Mouse (Mus musculus) neural tube, embryonic 13.5 days (tissue): Measurements from ENCODE around the gene Vps72. TPM values are rescaled to one million over a fixed set of nuclear protein-coding genes. Genes with fewer than 3 reads are reported as not detected.

Experiments
- microRNA-seq: library from miRNA; unstranded; fragments of <30 nt; microRNA quantifications from one replicate; pipeline ENCODE4, GENCODE M21; 2016
- polyA plus RNA-seq: library from polyadenylated mRNA; unstranded; fragments of >200 nt; fragmentation: Nextera tagmentation; extraction: Ambion mirVana; gene quantifications from 2 replicates; pipeline ENCODE4 v1.2.1, GENCODE M21; 2015

Gene Vps72
- polyA plus RNA-seq, 1 experiment from 2014 or later: 201 TPM

Small RNA genes lying within 50 kb of the gene (microRNA-seq; reads per million reads assigned to microRNA genes)
- not detected for gene Mir8099-1

Other genes starting within 250 kb of the Vps72 start
- gene Psmb4, start 224.1 kb upstream of the Vps72 start, polyA plus RNA-seq: 366 TPM in 2 replicates
- 13.0 and 13.4 TPM in 2 replicates for gene Selenbp1, start 178.0 kb upstream of the Vps72 start, polyA plus RNA-seq
- 5.5 and 6.1 TPM in 2 replicates for gene Rfx5, start 156.9 kb upstream of the Vps72 start, polyA plus RNA-seq
- gene Pi4kb, start 136.3 kb upstream of the Vps72 start, polyA plus RNA-seq: 24.0 and 26.7 TPM in 2 replicates
- 20.4 and 21.5 TPM in 2 replicates for gene Zfp687, start 95.6 kb upstream of the Vps72 start, polyA plus RNA-seq
- 274 and 279 TPM in 2 replicates for gene Psmd4, start 68.4 kb upstream of the Vps72 start, polyA plus RNA-seq
- 17.3 and 18.6 TPM in 2 replicates for gene Pip5k1a, start 4.1 kb upstream of the Vps72 start, polyA plus RNA-seq
- 0.96 and 1.7 TPM in 2 replicates for gene Tmod4, start 13.5 kb downstream of the Vps72 start, polyA plus RNA-seq
- gene Scnm1, start 23.0 kb downstream of the Vps72 start, polyA plus RNA-seq: 96.8 and 98.2 TPM in 2 replicates
- 34.7 and 39.1 TPM in 2 replicates for gene Lysmd1, start 23.1 kb downstream of the Vps72 start, polyA plus RNA-seq
- 3.0 and 3.3 TPM in 2 replicates for gene Tnfaip8l2, start 31.3 kb downstream of the Vps72 start, polyA plus RNA-seq
- gene Sema6c, start 49.4 kb downstream of the Vps72 start, polyA plus RNA-seq: 33.8 and 34.3 TPM in 2 replicates
- 3.3 and 4.1 TPM in 2 replicates for gene Gabpb2, start 106.9 kb downstream of the Vps72 start, polyA plus RNA-seq
- gene Cdc42se1, start 117.7 kb downstream of the Vps72 start, polyA plus RNA-seq: 60.8 and 61.3 TPM in 2 replicates
- 267 and 299 TPM in 2 replicates for gene Mllt11, start 121.1 kb downstream of the Vps72 start, polyA plus RNA-seq
- 0.15 TPM in 1 of 2 replicates, not detected in the other for gene Gm128, start 130.6 kb downstream of the Vps72 start, polyA plus RNA-seq
- not detected in 2 replicates for gene Bnipl, start 140.2 kb downstream of the Vps72 start, polyA plus RNA-seq
- 49.3 and 52.7 TPM in 2 replicates for gene Mindy1, start 170.3 kb downstream of the Vps72 start, polyA plus RNA-seq
- gene Prune1, start 171.1 kb downstream of the Vps72 start, polyA plus RNA-seq: 46.3 and 47.1 TPM in 2 replicates
- gene Anxa9, start 196.2 kb downstream of the Vps72 start, polyA plus RNA-seq: 0.26 and 0.57 TPM in 2 replicates
- gene Cers2, start 203.8 kb downstream of the Vps72 start, polyA plus RNA-seq: 96.7 and 104 TPM in 2 replicates
- 43.0 and 44.6 TPM in 2 replicates for gene Setdb1, start 246.2 kb downstream of the Vps72 start, polyA plus RNA-seq